Mouse (Mus musculus) megakaryocyte, embryonic 14.5 days (primary cell): ENCODE measurements around the gene Pnkd.

Source experiments
- FLI1 ChIP-seq: IDR thresholded peaks from 2 replicates; pipeline ENCODE4 v1.6.1; 2012; ENCODE audit warnings: low read length, inconsistent platforms, mixed read lengths
- GATA1 ChIP-seq: IDR thresholded peaks from 3 replicates; pipeline ENCODE4 v1.6.1; 2012; ENCODE audit warnings: mixed read lengths, low read length, inconsistent platforms, borderline replicate concordance

DNA sequence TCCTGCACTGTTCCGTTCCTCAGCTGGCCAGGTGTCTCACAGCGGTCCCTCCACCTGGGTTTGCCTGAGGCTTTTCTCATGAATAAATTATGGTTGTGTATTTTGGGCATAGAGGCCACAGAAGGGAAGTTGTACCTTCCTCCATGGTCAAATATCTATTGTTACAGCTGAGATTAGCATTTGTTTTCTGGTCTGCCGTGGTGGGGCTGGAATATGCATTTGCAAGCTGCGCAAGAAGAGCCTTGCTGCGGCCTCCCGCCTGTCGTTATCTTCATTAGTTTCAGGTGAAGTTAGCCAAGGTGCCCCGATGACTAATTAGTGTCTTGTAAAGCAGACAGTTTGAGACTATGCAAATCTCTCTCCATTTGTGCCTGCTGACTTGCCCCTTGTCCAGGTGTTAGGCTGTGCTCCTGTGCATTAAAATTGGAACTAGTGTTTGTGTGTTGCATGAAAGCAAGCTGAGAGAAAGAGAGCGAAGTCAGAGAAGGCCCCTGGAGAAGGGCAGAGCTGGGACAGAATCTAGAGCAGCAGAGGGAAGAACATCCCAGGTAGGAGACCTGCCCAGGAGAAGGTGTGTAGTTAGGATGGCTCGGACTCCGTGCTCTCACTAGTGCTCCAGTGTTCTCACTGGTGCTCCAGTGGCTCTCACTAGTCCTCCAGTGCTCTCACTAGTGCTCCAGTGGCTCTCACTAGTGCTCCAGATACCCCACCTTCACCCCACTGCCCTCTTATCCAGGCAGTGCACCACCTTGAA, 59.6 kb downstream of the Pnkd start:
- TF ChIP-seq FLI1: no peak
- TF ChIP-seq GATA1: no peak
